Mouse (Mus musculus) kidney, adult 2 months (tissue): ENCODE data around the gene B2m. TPM values are rescaled to one million over a fixed set of nuclear protein-coding genes. Genes with fewer than 3 reads are reported as not detected.

ENCODE experiments used
- DNase-seq: peaks from one replicate; pipeline ENCODE4 v3.0.0; 2021
- H3K27ac ChIP-seq: fragments of 200-500 bp; 2 replicates; pipeline ENCODE4 v1.5.1; 2012; ENCODE audit warnings: low read depth, low read length, control low read depth, inconsistent platforms; ENCODE audit not compliant: insufficient read depth
- H3K27me3 ChIP-seq: fragments of 200-500 bp; replicated peaks from 2 replicates; pipeline ENCODE4 v1.6.1; 2012; ENCODE audit warnings: mild to moderate bottlenecking, moderate library complexity, low read length, inconsistent platforms; ENCODE audit not compliant: control insufficient read depth, insufficient read depth
- H3K36me3 ChIP-seq: fragments of 200-500 bp; 2 replicates; pipeline ENCODE4 v1.6.1; 2012; ENCODE audit warnings: mild to moderate bottlenecking, moderate library complexity, low read length, inconsistent platforms; ENCODE audit not compliant: control insufficient read depth, insufficient read depth
- H3K4me1 ChIP-seq: fragments of 200-500 bp; 2 replicates; pipeline ENCODE4 v1.6.1; 2011; ENCODE audit warnings: low read length; ENCODE audit not compliant: control insufficient read depth, insufficient read depth
- H3K4me3 ChIP-seq: fragments of 200-500 bp; 2 replicates; pipeline ENCODE4 v1.5.1; 2011; ENCODE audit warnings: mild to moderate bottlenecking, low read depth, low read length, control low read depth; ENCODE audit not compliant: insufficient read depth
- CTCF ChIP-seq: fragments of 200-500 bp; conservative IDR thresholded peaks from 2 replicates; pipeline ENCODE4 v1.5.1; 2011; ENCODE audit warnings: low read depth, mild to moderate bottlenecking, control low read depth, low read length, moderate library complexity, mixed read lengths; ENCODE audit not compliant: insufficient read depth, insufficient read length
- POLR2A ChIP-seq: fragments of 200-500 bp; IDR thresholded peaks from one replicate; pipeline ENCODE4 v1.6.1; 2011; ENCODE audit warnings: low read depth, low read length, control low read depth
- WGBS: fragments of 180-500 bp; shearing (Covaris S2); methylation state at CpG from one replicate; pipeline ENCODE4 v1.1.7; 2018; 5-methylcytosine and 5-hydroxymethylcytosine counted together
- polyA plus RNA-seq: library from polyadenylated mRNA; depleted of rRNA; stranded (reverse); fragments of >200 nt; gene quantifications from 2 replicates; pipeline ENCODE4 v1.2.3, GENCODE M21; 2012; rRNA removed

B2m gene
- polyA plus RNA-seq, 1 experiment: 854 TPM

DNA sequence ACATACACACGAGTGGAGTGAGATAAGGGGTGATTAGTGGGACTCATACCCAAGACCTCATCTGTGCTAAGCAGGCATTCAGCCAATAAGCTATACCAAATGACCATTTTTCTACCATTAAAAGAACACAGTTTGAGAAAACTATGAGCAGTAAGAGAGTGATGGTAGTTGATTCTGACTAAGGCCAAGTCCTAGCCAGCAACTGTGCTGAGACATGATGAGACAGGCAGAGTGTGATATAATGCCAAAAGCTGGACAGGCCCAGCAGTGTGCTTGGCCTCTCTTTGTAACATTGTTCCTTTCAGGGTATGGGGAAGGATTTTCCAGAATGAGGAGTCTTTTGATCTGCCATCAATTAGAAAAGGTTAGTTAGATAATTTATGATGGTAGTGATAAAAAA, 54.0 kb downstream of the B2m start:
- TF ChIP-seq CTCF (no peak), POLR2A (no peak)
- H3K36me3 ChIP-seq: no peaks in the 10 kb centered on the region
- DNase-seq: no peak
- no peaks in the 10 kb centered on the region for H3K4me1 ChIP-seq
- WGBS: 89% methylated on average over 1 of the region's 1 CpGs
- H3K4me3 ChIP-seq: no peak overlapping the region
- no peak overlapping the region for H3K27ac ChIP-seq
- H3K27me3 ChIP-seq: no peaks in the 10 kb centered on the region

Other genes with a start within 250 kb of the B2m start
- gene Ctdspl2, start 191.7 kb upstream of the B2m start, polyA plus RNA-seq: 4.7 and 4.8 TPM in 2 replicates
- 0.03 TPM in 1 of 2 replicates, not detected in the other for gene Mageb3, start 191.6 kb upstream of the B2m start, polyA plus RNA-seq
- 3.2 and 3.3 TPM in 2 replicates for gene Eif3j1, start 119.1 kb upstream of the B2m start, polyA plus RNA-seq
- 6.6 and 7.4 TPM in 2 replicates for gene Spg11, start 29.3 kb upstream of the B2m start, polyA plus RNA-seq
- gene Trim69, start 13.0 kb downstream of the B2m start, polyA plus RNA-seq: 0.12 TPM in 1 of 2 replicates, not detected in the other
- 0.04 TPM in 1 of 2 replicates, not detected in the other for gene Patl2, start 38.5 kb downstream of the B2m start, polyA plus RNA-seq
- gene Terb2, start 38.6 kb downstream of the B2m start, polyA plus RNA-seq: not detected in 2 replicates
- gene Sord, start 87.1 kb downstream of the B2m start, polyA plus RNA-seq: 566 and 646 TPM in 2 replicates
- gene Duox2, start 150.8 kb downstream of the B2m start, polyA plus RNA-seq: 0.05 and 0.17 TPM in 2 replicates
- 0.20 TPM in 1 of 2 replicates, not detected in the other for gene Duoxa2, start 151.2 kb downstream of the B2m start, polyA plus RNA-seq
- gene Duoxa1, start 166.0 kb downstream of the B2m start, polyA plus RNA-seq: 0.28 and 0.35 TPM in 2 replicates
- gene Duox1, start 168.0 kb downstream of the B2m start, polyA plus RNA-seq: 0.20 and 0.31 TPM in 2 replicates
- 14.7 and 16.2 TPM in 2 replicates for gene Shf, start 221.5 kb downstream of the B2m start, polyA plus RNA-seq